Mouse (Mus musculus) gastrocnemius, adult 8-10 months (tissue): Measurements from ENCODE around the gene Cbx7. TPM values are rescaled to one million over a fixed set of nuclear protein-coding genes. Genes with fewer than 3 reads are reported as not detected.
A peak's percentile ranks its signal among the peaks of the same experiment; 100 is the strongest.

Experiments used
- DNase-seq, 2 experiments: peaks; one replicate each; pipeline ENCODE4 v3.0.0; 2022; ENCODE audit warnings: low spot score in 2 of 2
- total RNA-seq, 4 experiments: library from RNA; stranded (reverse); gene quantifications; 2 replicates each; pipeline ENCODE4 v1.2.4; 2022

Cbx7 gene
- total RNA-seq, 4 experiments from 2014 or later, result 19.1 to 26.4 (median 20.8) TPM

DNA sequence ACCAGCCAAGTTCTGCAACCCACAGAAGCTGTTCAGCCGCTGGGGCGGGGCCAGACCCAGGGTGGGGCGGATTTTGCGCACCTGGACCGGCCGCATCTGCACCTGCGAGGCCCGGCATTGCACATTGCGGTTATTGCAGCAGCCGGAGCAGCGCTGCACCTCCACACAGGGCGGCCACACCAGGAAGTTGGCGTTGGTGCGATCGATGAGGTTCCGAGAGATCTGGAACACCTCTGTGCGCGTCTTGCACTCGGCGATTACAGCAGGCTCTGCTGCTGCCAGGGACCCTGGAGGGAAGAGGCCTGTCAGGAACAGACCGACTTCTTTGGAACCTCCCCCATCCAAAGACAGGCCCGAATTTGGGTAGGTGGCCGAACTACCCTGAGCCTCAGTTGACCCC lies 30.7 kb upstream of the Cbx7 start:
- no peak for DNase-seq

DNA sequence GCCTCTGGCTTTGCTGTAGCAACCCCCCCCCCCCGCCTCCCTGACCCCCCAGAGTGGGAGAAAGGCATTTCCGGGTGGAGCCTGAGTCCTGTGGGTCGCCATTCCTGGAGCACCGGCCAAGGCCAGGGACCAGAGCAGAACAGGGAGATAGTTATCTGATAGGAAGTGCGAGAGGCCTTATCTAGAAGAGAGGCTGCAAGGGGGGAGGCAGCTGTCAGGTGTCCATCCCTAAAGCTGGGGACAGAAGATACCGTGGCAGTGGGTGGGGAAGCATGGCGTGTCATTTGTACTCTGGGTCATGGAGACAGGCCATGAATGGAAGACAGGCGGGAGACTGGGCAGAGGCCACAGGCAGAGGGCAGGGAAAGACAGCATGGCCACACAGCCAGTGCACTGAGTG lies 29.8 kb upstream of the Cbx7 start:
- DNase-seq, result no peak

DNA sequence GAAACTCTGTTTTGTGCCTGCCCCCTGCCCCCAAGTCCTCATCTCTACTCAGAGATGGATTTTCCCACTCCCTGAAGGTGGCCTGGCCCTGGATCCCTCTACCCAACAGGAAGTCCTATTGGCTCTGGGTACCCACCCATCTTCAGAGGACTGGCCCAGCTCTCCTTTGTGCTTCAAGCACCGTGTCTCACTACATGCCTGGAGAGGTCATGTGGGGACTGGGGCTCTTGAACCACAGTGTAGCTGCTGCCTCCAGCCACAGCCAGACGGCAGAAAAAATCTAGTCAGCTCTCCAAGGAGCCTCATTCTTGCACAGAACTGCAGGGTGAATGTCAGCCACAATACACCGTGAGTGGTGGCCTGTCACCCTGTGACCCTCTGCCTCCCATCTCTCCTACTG lies 27.1 kb upstream of the Cbx7 start:
- no peak for DNase-seq

DNA sequence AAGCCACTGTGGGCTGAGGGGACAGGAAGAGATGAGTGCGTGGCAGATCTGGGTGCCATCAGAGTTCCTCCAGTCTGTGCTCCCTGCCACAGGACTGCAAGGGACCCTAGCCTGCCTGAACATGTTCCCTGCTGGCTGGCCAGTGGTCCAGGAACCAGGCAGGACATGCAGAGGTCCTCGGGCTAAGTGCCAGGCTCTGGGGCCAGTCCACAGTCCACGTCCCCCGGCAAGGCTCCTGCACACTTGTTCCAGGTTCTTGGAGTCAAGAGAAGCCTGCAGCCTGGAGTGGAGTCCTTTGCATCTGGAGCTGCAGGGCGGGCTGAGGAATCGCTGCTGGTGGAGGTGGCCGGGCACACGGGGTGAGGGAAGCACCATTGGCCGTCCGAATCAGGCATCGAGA lies 25.9 kb upstream of the Cbx7 start:
- no peak for DNase-seq

DNA sequence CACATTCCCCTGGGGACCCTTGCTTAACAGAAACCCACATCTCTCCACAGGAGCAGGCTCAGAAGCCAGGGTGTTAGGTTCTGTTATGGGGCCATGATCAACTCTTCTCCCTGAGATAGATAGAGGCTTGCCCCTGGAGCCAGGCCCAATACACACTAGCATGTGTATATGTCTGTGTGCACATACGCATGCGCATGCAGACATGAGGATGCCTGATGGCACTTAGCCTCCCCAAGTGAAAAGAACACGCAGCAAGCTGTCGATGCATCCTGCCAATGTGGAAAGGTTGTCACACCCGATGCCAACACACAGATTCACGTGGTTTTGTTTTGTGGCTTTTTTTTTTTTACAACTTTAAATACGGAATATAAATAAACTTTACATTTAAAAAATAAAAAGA lies 24.6 kb upstream of the Cbx7 start:
- no peak for DNase-seq

DNA sequence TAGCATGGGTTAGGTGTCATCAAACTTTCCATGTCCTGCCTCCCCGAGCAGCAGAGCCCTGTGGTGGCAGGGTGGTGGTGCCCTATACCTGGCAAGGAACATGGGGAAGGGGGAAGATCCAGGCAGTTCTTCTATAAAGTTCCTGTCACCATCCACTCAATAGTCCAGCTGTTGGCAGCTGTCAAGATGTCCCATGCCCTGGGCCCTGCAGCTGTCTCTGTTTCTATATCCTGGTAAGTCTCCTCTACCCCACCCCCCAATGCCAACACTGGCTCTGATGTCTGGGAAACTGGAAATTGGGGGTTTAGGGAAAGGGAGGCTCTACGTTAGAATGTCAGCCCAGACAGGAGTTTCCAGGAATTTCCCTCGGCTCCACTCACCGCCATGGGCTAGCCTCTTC lies 23.6 kb upstream of the Cbx7 start:
- no peak for DNase-seq

DNA sequence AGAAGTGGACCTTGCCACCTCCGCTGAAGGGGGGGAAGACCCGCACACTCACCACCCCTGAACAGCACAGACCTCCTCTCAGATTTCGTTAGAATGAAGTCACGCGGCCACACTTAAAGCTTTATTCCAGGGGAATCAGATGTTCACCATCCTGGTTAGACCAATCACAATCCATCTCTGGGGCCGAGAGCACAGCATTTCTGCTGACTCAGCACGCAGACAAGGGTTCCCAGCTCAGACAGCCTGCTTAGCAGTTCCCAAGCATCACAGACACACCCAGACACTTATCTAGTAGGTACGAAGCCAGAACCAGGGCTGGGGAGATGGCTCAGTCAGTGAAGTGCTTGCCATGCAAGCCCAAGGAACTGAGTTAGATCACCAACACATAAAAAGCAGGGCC lies 15.3 kb upstream of the Cbx7 start:
- DNase-seq, result no peak

DNA sequence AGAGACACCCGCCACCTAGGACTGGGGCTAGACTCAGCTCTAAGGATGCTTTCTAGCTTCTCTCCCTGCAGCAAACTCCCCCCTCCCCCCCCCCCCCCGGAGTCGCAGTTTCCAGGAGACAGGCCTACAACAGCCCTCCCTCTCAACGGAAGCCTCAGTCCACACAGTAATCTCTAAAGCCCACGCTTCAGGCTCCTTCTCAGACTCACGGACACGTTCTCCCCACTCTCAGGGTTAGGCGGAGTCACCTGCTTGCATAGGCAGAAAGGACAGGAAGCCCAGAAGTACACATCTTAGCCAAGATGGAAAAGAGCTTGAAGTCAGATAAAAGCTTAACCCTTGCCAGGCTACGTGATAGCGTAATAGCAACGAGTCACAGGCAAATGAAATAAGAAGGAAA lies 14.6 kb upstream of the Cbx7 start:
- DNase-seq, result no peak

DNA sequence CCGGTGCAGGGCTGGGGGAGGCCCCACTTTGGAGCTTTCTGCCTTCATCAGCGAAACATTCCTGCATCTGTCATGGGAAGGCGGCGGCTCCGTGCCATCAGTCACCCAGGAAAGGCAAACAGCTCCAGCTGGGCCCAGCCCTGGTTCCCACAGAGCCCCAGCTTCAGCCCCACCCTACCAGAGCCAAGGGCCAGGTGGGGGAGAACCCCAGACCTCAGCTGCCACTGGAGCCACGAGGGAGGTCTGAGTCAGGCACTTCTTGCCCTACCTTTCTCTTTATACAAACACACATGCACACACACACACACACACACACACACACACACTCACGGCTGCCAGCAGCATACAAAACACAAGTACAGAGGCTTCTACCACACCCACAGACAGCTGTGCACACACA lies 13.2 kb upstream of the Cbx7 start:
- peak in 1 of 2 experiments; percentile 37 for DNase-seq

DNA sequence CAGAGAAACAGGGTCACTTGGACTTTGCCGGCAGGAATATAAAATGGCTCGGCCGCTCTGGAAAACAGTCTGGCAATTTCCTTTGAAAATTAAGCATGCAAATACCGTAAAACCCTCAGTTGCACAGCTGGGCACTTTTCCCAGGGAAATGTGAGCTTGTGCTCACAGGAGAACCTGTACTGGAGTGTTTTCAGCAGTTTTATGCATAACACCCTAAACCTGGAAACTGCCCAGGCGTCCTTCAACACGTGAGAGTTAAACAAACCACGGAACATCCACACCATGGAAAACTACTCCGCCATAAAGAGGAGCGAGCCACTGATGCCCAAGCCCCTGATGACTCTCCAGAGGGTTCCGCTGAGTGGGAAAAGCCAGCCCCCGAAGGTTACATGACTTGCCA lies 9.8 kb upstream of the Cbx7 start:
- DNase-seq, result no peak

DNA sequence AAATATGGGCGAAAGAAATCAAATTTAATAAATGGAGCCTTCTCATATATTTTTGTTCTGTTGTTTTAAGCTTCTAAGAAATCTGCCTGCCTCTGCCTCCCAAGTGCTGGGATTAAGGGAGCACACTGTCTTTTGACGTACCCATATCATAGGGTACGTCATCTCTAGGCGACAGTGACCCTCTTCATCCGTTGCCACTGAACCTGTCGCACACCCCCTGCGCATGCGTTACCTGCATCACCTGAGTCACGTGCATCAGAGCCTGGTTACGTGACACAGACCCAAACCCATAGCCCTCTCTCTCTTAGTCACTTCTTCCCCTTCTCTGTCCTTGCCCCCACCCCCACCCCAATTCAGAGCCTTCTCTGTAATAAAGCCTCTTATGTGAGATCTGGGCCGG lies 1.3 kb upstream of the Cbx7 start:
- DNase-seq, result no peak

DNA sequence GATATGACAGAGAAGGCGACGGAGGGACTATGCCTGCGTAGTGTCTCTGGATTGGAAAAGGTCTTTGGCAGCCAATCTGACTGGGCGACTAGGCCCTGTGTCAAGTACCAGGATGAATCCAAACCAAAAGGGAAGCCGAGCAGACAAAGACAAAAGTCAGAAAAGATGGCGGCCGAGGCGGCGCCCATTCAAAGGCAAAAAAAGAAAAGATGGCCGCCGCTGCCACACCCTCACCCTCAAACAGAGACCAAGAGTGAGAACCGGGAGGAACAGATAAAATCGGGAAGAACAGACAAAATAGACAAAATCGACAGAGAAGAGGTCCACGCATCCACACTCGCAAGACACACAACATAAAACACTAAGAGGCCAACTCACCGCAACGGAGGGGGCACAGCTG lies 428 bp downstream of the Cbx7 start:
- DNase-seq, result no peak

DNA sequence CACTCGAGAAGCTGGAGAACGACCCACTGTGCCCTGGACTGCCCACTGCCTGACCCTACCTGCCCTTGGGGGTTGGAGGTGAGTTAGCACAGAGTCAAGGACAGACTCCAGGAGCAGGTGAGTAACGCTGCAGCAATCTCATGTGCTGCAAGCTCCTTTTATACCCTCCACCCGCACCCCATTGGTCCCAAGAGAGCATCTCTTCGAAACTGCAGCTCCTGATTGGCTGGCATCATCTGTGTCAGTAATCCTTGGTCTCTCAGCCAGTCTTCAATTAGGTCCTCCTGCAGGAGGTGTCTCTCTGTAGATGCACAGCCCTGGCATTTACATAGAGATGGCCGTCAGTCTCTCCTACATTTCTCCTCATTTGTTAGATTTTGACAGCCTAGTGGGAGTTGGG lies 3.6 kb downstream of the Cbx7 start:
- DNase-seq, result no peak

DNA sequence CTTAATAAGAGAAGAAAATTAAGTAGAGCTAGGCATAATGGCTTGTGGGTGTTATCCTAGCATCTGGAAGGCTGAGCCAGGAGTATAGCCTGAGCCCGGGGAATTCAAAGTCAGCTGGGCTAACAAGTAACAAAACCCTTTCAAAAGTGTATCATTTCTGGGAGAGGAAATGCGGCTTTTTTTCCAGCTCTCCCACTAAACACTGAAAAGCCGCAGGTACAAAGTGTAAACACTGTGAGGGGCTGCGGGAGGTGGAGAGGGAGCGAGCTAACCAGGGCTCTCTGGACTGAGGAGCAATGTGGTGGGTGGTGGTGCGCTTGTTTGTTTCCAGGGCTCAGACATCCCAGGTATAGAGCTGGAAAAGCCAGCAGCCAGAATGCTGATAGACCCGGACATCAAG lies 6.5 kb downstream of the Cbx7 start:
- DNase-seq, result no peak

DNA sequence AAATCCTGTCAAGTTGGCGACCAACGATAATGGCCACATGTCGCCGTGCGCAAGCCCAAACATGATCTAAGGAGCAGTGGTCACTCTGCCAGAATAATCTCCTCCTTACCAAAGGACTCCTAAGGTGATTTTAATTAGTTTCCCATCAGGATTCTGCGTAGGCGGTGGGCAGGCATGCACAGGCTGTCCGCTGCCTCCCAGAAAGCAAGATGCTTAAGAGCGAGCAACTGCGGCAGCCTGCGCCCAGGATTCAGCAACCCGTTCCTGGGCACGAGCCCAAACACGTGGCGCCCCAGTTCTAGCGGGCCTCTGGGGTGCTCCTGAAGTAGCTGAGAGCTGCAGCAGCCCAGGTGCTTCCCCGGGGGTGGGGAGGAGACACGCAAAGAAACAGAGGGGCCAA lies 8.3 kb downstream of the Cbx7 start:
- DNase-seq, result no peak

DNA sequence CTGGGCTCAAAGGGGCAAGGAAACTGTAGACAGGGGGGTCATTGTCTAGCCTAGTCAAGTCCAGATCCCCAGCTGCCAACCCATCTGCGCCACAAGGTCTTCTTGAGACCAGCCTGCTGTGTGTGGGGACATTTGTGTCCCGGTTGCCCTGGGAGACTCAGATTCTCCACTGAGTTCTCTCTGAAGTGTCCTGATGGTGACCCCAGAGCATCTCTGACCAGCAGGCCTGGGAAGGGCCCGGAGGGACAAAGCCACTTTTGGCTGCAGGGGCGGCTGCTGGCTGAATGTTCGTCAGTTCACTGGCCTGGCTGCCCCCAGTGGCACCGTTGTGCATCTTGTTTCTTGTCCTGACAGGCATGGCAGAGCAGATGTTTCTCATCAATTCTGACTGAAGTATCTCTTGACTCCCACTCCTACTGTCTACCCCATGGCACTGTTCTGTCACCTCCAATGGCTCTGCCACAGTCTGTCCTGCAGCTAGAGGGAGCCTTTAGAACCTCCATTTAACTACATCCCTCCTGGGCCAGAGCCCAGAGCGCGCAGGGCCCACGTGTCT lies 9.5 kb downstream of the Cbx7 start:
- peak in 1 of 2 experiments; percentile 27 for DNase-seq

DNA sequence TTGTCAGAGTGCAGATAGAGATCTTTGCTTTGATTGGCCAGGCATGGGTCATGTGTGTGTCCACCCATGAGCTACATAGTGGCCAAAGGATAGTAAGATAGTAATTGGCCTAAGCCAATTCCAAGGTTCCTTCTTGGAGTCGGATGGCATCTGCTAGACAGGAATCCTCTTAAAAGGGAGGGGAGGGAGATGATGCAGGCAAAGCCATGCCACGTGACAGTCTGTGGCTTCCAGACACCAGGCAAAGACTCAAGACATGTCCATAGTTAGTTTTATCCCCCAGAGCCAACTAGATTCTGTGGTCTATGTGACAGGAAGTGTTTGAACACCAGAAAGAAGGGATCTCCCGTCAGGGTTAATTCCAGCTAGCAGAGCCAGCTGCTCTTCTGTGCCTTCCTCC lies 12.5 kb downstream of the Cbx7 start:
- DNase-seq, result no peak

DNA sequence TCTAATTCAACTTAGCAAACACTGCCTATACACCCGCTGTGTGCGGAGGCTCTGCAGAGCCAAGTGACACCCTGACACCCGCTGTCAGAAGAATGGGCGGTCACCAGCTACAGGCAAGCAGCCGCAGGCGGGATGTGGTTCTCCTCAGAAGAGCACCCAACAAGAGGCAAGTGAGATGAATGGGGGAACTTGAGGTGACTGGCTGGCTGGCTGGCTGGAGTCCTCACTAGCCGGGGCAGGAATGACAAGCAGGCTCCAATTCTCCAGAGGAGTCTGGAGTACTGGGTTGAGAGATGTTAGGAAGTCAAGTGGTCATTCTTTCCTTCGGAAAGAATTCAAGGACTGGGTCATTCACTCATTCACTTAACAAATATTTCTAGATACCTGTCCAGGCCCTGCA lies 14.4 kb downstream of the Cbx7 start:
- DNase-seq, result no peak

DNA sequence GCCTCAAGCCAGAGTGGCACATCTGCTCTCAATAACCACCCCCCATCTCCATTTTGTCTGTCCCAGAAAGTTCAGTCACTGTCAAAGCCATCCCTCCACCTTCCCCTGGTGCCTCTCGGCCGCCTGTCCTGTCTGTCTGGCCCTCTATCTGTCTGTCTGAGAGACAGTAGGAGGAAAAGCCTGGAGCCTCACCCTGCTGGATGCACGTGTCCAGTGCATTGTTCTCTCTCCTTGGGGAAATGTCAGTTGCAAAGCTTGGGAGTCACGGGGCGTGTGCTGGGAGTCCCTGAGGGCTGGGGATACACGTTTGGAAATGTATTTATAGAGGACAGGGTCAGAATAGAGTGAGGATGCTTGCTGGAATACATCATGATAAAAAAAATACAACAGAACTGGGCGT lies 17.4 kb downstream of the Cbx7 start:
- DNase-seq, result no peak

DNA sequence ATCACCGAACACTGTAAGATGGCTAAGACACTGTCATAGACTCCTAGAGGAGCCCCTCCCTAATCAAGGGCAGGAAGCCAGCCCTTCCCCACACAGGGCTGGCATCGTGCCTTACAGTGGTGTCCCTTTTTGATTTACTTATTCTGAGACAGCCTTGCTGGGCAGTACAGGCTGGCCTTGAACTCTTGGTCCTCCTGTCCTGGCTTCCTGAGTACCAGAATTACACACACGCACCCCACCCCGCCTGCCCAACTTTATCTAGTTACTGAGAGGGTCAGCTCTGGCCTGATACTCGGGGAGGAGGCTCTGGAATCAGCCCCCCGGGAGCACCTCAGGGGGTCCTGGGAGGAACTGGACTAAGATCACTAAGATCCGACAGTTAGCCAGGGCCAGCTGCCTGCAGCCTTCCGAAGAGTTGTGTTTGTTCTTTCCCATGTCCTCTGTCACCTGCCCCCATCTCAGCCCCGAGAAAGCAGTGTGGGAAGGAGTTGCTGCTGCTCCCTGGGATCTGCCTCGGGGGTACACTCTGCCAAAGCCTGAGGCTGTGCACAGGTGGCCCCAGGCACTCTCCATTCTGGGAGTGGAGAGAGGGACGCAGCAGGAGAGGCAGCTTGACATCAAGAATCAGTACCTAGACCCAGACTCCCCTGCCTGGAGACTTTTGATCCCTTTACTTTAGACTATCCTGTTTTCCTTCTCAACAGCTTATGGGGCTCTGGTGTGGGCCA lies 18.3 kb downstream of the Cbx7 start:
- DNase-seq, result no peak

DNA sequence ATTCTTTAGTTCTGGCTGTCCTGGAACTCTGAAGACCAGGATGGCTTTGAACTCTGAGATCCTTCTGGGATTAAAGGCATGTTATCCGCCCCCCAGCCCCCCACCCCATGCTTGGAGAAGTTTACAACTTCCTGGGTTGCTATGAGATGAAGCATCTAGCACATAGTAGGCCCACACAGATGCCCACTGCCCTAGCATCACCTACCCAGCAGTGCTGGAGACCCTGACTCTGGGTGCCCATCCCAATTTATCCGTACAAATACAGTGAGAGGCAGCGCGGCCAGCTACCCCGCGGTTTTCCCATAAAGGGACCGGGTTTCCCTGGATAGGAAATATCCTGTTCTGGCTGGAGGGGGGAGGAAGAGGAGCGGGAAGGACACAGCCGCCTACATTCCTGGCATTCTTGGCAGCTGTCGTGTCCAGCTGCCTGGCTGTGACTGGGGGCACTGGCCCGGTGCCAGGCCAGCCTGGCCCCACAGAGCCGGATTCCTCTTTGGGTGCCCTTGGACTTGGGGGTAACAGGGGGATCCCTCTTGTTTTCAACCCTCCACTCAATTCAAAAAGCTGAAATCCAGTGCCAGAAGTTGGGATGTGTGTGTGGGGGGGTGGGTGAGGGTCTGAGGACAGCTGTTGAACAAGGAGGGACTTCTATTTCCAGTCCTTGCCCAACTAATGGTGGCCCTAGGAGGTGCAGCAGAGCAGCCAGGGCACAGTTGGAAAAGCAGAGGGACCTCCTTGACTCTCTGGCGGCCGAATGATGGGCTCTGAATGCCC lies 19.0 kb downstream of the Cbx7 start:
- DNase-seq, result no peak

DNA sequence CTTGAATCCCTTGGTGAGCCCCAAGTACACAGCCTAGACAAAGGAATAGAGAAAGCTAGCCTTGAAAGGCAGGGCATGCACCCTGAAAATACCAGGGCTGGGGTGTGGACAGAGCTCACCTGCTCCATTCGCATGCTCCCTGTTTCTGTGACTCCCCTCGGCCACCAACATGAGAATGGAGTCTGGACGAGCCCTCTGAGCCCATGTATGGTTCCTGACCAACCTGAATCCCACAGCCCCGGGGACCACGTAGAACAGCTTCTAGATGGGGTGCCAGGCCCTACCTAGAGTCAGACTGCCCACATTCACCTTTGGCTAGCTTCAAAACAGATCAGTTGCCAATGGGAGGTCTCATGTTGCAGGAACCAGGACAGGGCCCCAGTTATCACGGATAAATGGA lies 19.7 kb downstream of the Cbx7 start:
- DNase-seq, result no peak
